Mouse (Mus musculus): ENCODE results near the gene Nms. TPM values are rescaled to one million over a fixed set of nuclear protein-coding genes. Genes with fewer than 3 reads are reported as not detected.

The Nms gene
- polyA plus RNA-seq (2017; shearing (Covaris generic)) = not detected

GRCm38 (mm10) chr1:38938849-38939248 lies at the start of gene Nms:
Nms (plus strand) TSS chr1:38939149.

GRCm38 (mm10) chr1:38897431-38898248 lies 41.3 kb upstream of the Nms start, which contains the start of gene Chst10:
Chst10 (minus strand) TSS chr1:38898161.

GRCm38 (mm10) chr1:38985308-38985707 lies 46.4 kb downstream of the Nms start, which contains the start of gene Pdcl3:
Pdcl3 (plus strand) TSS chr1:38985608.

Other genes starting within 250 kb of the Nms start
- gene Lonrf2, start 102.4 kb upstream of the Nms start, polyA plus RNA-seq (2017; shearing (Covaris generic)) = under 1 TPM in 1 of 2 experiments, not detected in 1; 0.10 TPM
- 10 to 100 TPM; 32.5 to 35.2 TPM for gene Chst10, start 41.0 kb upstream of the Nms start, polyA plus RNA-seq (2017; shearing (Covaris generic))
- 100 to 1,000 TPM; 103 to 118 TPM for gene Pdcl3, start 46.5 kb downstream of the Nms start, polyA plus RNA-seq (2017; shearing (Covaris generic))